In the genomic region with DNA sequence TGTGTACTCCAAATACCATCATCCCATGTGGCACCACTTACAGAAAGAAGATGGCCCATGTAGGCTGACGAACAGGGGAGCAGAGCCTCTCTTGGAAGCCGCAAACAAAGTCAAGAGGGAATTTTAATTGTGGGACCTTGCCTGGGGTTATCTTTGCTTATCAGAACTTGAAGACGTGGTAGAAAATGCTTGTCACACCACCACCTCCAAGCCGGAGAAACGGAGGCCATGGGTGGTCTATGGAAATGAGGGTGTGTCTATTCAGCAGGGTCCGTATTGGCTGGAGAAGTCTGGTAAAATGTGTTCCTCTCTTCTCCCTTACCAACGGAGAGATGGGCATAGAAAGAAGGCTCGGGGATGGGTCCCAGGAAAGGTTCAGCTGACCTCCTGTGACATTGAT, we compare ENCODE assay signal across 16 mouse cellular contexts.
"Had no signal": no experiment of that assay in that cellular context is flagged by ENCODE, and none has a peak within 500 bp of the region (broad histone marks: within the 10 kb centered on the region; RNA-seq: fewer than 3 reads in every experiment).

No protein-coding gene starts in this region.

- ATAC-seq: lung, postnatal 0 days; midbrain, embryonic 15.5 days had no signal

- DNase-seq: kidney, adult 9 months; kidney, postnatal 14 days; kidney, postnatal 4 days; layer of hippocampus, adult 9-11 months; liver, embryonic 13.5 days; right cerebral cortex, adult 18-20 months; right cerebral cortex, postnatal 14 days; right cerebral cortex, postnatal 4 days; thymus, postnatal 25 days had no signal

- H3K4me2 ChIP-seq: liver, embryonic 13.5 days; midbrain, embryonic 12.5 days; midbrain, embryonic 15.5 days; neural tube, embryonic 12.5 days; neural tube, embryonic 15.5 days had no signal

- H3K4me3 ChIP-seq: liver, embryonic 13.5 days; midbrain, embryonic 12.5 days; midbrain, embryonic 15.5 days; neural tube, embryonic 12.5 days; neural tube, embryonic 15.5 days had no signal

- H3K27ac ChIP-seq: liver, embryonic 13.5 days; macrophage; midbrain, embryonic 12.5 days; midbrain, embryonic 15.5 days; neural tube, embryonic 12.5 days; neural tube, embryonic 15.5 days had no signal

- H3K27me3 ChIP-seq: liver, embryonic 13.5 days; midbrain, embryonic 12.5 days; midbrain, embryonic 15.5 days; neural tube, embryonic 12.5 days; neural tube, embryonic 15.5 days had no signal

- H3K9ac ChIP-seq: liver, embryonic 13.5 days; lung, embryonic 14.5 days; midbrain, embryonic 12.5 days; midbrain, embryonic 15.5 days; neural tube, embryonic 12.5 days; neural tube, embryonic 15.5 days had no signal

- H3K4me1 ChIP-seq: liver, embryonic 13.5 days; midbrain, embryonic 15.5 days had no signal

- H3K9me3 ChIP-seq: liver, embryonic 13.5 days; midbrain, embryonic 12.5 days; midbrain, embryonic 15.5 days; neural tube, embryonic 12.5 days; neural tube, embryonic 15.5 days had no signal

- H3K36me3 ChIP-seq: liver, embryonic 13.5 days; midbrain, embryonic 12.5 days; midbrain, embryonic 15.5 days; neural tube, embryonic 12.5 days; neural tube, embryonic 15.5 days had no signal
